Mouse (Mus musculus) liver, embryonic 14.5 days (tissue): ENCODE measurements around the gene Olfr643. TPM values are rescaled to one million over a fixed set of nuclear protein-coding genes. Genes with fewer than 3 reads are reported as not detected.

ENCODE experiments used
- ATAC-seq: fragments of 200-750 bp; cut with Nextera tagmentation; 2 replicates; pipeline ENCODE4 v1.8.0; 2017; ENCODE audit warnings: moderate number of reproducible peaks, mild to moderate bottlenecking, moderate library complexity; ENCODE audit not compliant: insufficient read depth
- DNase-seq, 3 experiments: peaks; one replicate each; pipeline ENCODE4 v3.0.0-alpha.2; 2012 to 2013; ENCODE audit warnings: low read depth in 3 of 3, low spot score in 3 of 3
- H3K27ac ChIP-seq: fragments of 300-500 bp; sonication (generic); 2 replicates; pipeline ENCODE4 v1.5.1; 2014; ENCODE audit warnings: moderate library complexity, mild to moderate bottlenecking, control low read depth, inconsistent platforms
- H3K27me3 ChIP-seq: fragments of 300-500 bp; sonication (generic); 2 replicates; pipeline ENCODE4 v1.6.1; 2014; ENCODE audit warnings: mild to moderate bottlenecking, low read length, moderate library complexity; ENCODE audit not compliant: control insufficient read depth, insufficient read depth
- H3K36me3 ChIP-seq: fragments of 300-500 bp; sonication (generic); replicated peaks from 2 replicates; pipeline ENCODE4 v1.6.1; 2014; ENCODE audit warnings: low read depth; ENCODE audit not compliant: control insufficient read depth, insufficient read depth
- H3K4me1 ChIP-seq, 2 experiments: fragments of 200-500 bp in 1 of 2; fragments of 300-500 bp in 1 of 2; sonication (generic) in 1 of 2; replicated peaks; 2 replicates each; pipeline ENCODE4 v1.6.1; 2012 to 2014; ENCODE audit warnings: antibody characterized with exemption in 1 of 2, inconsistent platforms in 1 of 2, low read length in 1 of 2; ENCODE audit not compliant: control insufficient read depth in 2 of 2, insufficient read depth in 2 of 2
- H3K4me2 ChIP-seq: fragments of 300-500 bp; sonication (generic); 2 replicates; pipeline ENCODE4 v1.6.1; 2014; ENCODE audit warnings: low read depth, mild to moderate bottlenecking, control low read depth, moderate library complexity
- H3K4me3 ChIP-seq, 2 experiments: fragments of 200-500 bp in 1 of 2; fragments of 300-500 bp in 1 of 2; sonication (generic) in 1 of 2; 2 replicates each; pipeline ENCODE4 v1.5.1; 2012 to 2014; ENCODE audit warnings: low read depth in 2 of 2, low read length in 2 of 2, mild to moderate bottlenecking in 2 of 2, control low read depth in 1 of 2, inconsistent platforms in 1 of 2, moderate library complexity in 1 of 2; ENCODE audit not compliant: insufficient read depth in 1 of 2
- H3K9ac ChIP-seq: fragments of 300-500 bp; sonication (generic); replicated peaks from 2 replicates; pipeline ENCODE4 v1.6.1; 2014; ENCODE audit warnings: mild to moderate bottlenecking, control low read depth, moderate library complexity
- H3K9me3 ChIP-seq: fragments of 300-500 bp; sonication (generic); 2 replicates; pipeline ENCODE4 v1.6.1; 2016; ENCODE audit warnings: low read length, mixed read lengths; ENCODE audit not compliant: control insufficient read depth
- CTCF ChIP-seq: IDR thresholded peaks from 2 replicates; pipeline ENCODE4 v1.5.1; 2016; ENCODE audit warnings: antibody characterized with exemption, low read depth, control low read depth
- EP300 ChIP-seq: IDR thresholded peaks from 2 replicates; pipeline ENCODE4 v1.6.1; 2016; ENCODE audit warnings: antibody characterized with exemption, low read depth
- WGBS: fragments of 180-500 bp; shearing (Covaris S2); extraction: QIAGEN DNeasy Blood & Tissue Kit; methylation state at CpG from one replicate; pipeline ENCODE4 v1.1.7; 2014; ENCODE audit not compliant: insufficient replicate concordance; 5-methylcytosine and 5-hydroxymethylcytosine counted together
- polyA plus RNA-seq, 2 experiments: library from polyadenylated mRNA; depleted of rRNA in 1 of 2; stranded (reverse) in 1 of 2; unstranded in 1 of 2; fragments of >200 nt; fragmentation: Nextera tagmentation in 1 of 2; extraction: Ambion mirVana in 1 of 2; gene quantifications; 2 replicates each; pipeline versions ENCODE4 v1.2.1 to v1.2.3; 2012 to 2014

The Olfr643 gene
- polyA plus RNA-seq, 2 experiments: not detected

DNA sequence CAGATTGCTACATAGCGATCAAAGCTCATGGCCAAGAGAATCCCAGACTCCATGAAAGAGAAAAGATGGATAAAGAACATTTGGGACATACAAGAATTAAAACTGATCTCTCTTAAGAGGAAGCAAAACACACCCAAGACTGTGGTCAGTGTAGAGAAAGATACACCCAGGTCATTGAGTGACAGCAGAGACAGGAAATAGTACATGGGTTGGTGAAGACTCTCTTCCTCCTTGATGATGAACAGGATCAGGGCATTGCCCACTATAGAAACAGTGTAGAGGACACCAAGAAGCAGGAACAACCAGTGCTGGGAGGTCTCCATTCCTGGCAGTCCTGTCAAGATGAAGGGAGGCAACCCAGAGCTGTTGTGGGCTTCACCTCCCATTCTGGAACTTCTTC, 78.0 kb downstream of the Olfr643 start:
- DNase-seq (no peak), ATAC-seq (no peak)
- TF ChIP-seq EP300: no peak
- no peak for TF ChIP-seq CTCF
- Histone ChIP-seq H3K4me3 (no peak overlapping the region), H3K36me3 (no peaks in the 10 kb centered on the region), H3K9ac (no peak overlapping the region), H3K4me1 (no peaks in the 10 kb centered on the region), H3K9me3 (no peaks in the 10 kb centered on the region), H3K4me2 (no peak overlapping the region), H3K27ac (no peak overlapping the region), H3K27me3 (no peaks in the 10 kb centered on the region)
- WGBS: 71% methylated on average over 1 of the region's 1 CpGs

- ATAC-seq (no peak), DNase-seq (no peak)
- no peak for TF ChIP-seq EP300
- TF ChIP-seq CTCF: no peak
- Histone ChIP-seq H3K4me1 (no peaks in the 10 kb centered on the region), H3K4me2 (no peak within 1 kb of the TSS), H3K27me3 (no peaks in the 10 kb centered on the region), H3K9me3 (no peaks in the 10 kb centered on the region), H3K4me3 (no peak within 1 kb of the TSS), H3K36me3 (no peaks in the 10 kb centered on the region), H3K9ac (no peak within 1 kb of the TSS), H3K27ac (no peak within 1 kb of the TSS)
- 56% methylated on average over 1 of the region's 1 CpGs for WGBS
Measured at GRCm38 (mm10) chr7:104052566-104052965, 84.6 kb downstream of the Olfr643 start, which contains the start of gene Olfr642. TSS of gene Olfr642 (minus strand) at chr7:104052666.

DNA sequence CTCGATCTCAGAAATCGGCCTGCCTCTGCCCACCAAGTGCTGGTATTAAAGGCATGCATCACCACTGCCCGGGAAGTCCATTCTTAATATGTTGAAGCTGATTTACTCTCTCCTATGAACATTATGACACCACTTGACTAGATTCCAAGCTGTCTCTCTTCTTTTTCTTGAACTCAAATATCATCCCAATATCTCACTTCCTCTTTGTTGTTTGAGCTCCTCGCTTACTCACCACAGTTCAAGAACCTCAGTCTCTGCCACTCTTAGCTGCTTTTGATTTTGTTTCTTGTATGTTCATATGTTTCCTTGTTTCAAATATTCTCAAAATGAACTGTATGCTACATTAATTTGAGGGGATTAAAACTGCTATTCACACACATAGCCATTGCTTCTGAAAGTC, 86.5 kb downstream of the Olfr643 start:
- TF ChIP-seq CTCF (no peak), EP300 (no peak)
- no peak for ATAC-seq
- no peak for DNase-seq
- Histone ChIP-seq H3K27ac (no peak overlapping the region), H3K4me2 (no peak overlapping the region), H3K9me3 (no peaks in the 10 kb centered on the region), H3K27me3 (no peaks in the 10 kb centered on the region), H3K4me3 (no peak overlapping the region), H3K9ac (no peak overlapping the region), H3K36me3 (no peaks in the 10 kb centered on the region), H3K4me1 (no peaks in the 10 kb centered on the region)
- 64% methylated on average over 4 of the region's 4 CpGs for WGBS

DNA sequence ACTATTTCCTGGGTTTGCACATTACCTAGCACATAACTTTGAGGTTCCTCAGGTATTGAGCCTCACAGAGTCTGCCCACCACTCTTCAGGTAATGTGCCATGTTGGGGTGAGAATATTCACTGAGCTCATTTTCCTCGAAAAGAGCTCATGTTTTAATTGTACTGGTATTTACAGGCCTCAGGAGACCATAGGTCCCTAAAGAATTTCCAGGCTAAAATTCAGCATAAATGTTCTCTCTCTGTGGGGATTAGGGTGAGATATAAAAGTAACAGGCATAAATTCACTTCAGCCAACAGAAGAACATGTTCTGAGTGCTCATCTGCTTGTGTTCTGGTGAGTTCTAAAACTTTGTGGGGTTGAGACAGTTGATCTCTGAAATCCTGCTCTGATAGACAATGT, 102.1 kb downstream of the Olfr643 start, which contains the start of gene Olfr641:
Gene Olfr641, plus strand, starts transcription at position 301 of the 400 bp plus-strand sequence.
- no peak for TF ChIP-seq EP300
- no peak for TF ChIP-seq CTCF
- Histone ChIP-seq H3K9me3 (no peaks in the 10 kb centered on the region), H3K27me3 (no peaks in the 10 kb centered on the region), H3K27ac (no peak within 1 kb of the TSS), H3K4me2 (no peak within 1 kb of the TSS), H3K4me3 (no peak within 1 kb of the TSS), H3K9ac (no peak within 1 kb of the TSS), H3K4me1 (no peaks in the 10 kb centered on the region), H3K36me3 (no peaks in the 10 kb centered on the region)
- ATAC-seq: no peak
- 36% methylated on average over 1 of the region's 1 CpGs for WGBS
- DNase-seq: no peak

GRCm38 (mm10) chr7:104026978-104027377, 110.2 kb downstream of the Olfr643 start:
- H3K27me3 ChIP-seq: no peaks in the 10 kb centered on the region
- TF ChIP-seq EP300: no peak
- no peak for TF ChIP-seq CTCF
- H3K4me1 ChIP-seq: no peaks in the 10 kb centered on the region
- DNase-seq: no peak
- H3K4me3 ChIP-seq: no peak overlapping the region
- H3K4me2 ChIP-seq: no peak overlapping the region
- no peak overlapping the region for H3K9ac ChIP-seq
- no peaks in the 10 kb centered on the region for H3K9me3 ChIP-seq
- H3K36me3 ChIP-seq: no peaks in the 10 kb centered on the region
- H3K27ac ChIP-seq: no peak overlapping the region
- WGBS: 51% methylated on average over 3 of the region's 3 CpGs
- no peak for ATAC-seq
